Mouse (Mus musculus) hindbrain, embryonic 11.5 days (tissue): ENCODE data around the gene Clec11a. TPM values are rescaled to one million over a fixed set of nuclear protein-coding genes. Genes with fewer than 3 reads are reported as not detected.

ENCODE experiments used
- ATAC-seq: fragments of 200-750 bp; cut with Nextera tagmentation; 2 replicates; pipeline ENCODE4 v1.8.0; 2017; ENCODE audit warnings: mild to moderate bottlenecking, moderate TSS enrichment, moderate library complexity; ENCODE audit not compliant: low FRiP score
- DNase-seq: peaks from one replicate; pipeline ENCODE4 v3.0.0-alpha.2; 2015; ENCODE audit warnings: low spot score
- H3K27ac ChIP-seq: fragments of 300-500 bp; sonication (generic); 2 replicates; pipeline ENCODE4 v1.5.1; 2014; ENCODE audit warnings: mild to moderate bottlenecking, low read depth, low read length
- H3K27me3 ChIP-seq: fragments of 300-500 bp; sonication (generic); 2 replicates; pipeline ENCODE4 v1.6.1; 2014; ENCODE audit warnings: mild to moderate bottlenecking, low read length, moderate library complexity, mixed read lengths; ENCODE audit not compliant: control insufficient read depth, insufficient read depth
- H3K36me3 ChIP-seq: fragments of 300-500 bp; sonication (generic); 2 replicates; pipeline ENCODE4 v1.6.1; 2014; ENCODE audit warnings: mild to moderate bottlenecking, low read length, moderate library complexity, mixed read lengths; ENCODE audit not compliant: control insufficient read depth, insufficient read depth
- H3K4me1 ChIP-seq: fragments of 300-500 bp; sonication (generic); replicated peaks from 2 replicates; pipeline ENCODE4 v1.6.1; 2014; ENCODE audit warnings: low read length, mixed read lengths; ENCODE audit not compliant: control insufficient read depth, insufficient read depth
- H3K4me2 ChIP-seq: fragments of 300-500 bp; sonication (generic); replicated peaks from 2 replicates; pipeline ENCODE4 v1.6.1; 2014; ENCODE audit warnings: mild to moderate bottlenecking, low read depth, low read length
- H3K4me3 ChIP-seq: fragments of 300-500 bp; sonication (generic); 2 replicates; pipeline ENCODE4 v1.5.1; 2014; ENCODE audit warnings: low read depth, low read length
- H3K9ac ChIP-seq: fragments of 300-500 bp; sonication (generic); 2 replicates; pipeline ENCODE4 v1.6.1; 2014; ENCODE audit warnings: low read depth, low read length
- H3K9me3 ChIP-seq: fragments of 300-500 bp; sonication (generic); 2 replicates; pipeline ENCODE4 v1.6.1; 2016; ENCODE audit warnings: low read length; ENCODE audit not compliant: control insufficient read depth
- WGBS: fragments of 180-500 bp; shearing (Covaris S2); extraction: QIAGEN DNeasy Blood & Tissue Kit; methylation state at CpG from one replicate; pipeline ENCODE4 v1.1.7; 2014; 5-methylcytosine and 5-hydroxymethylcytosine counted together
- polyA plus RNA-seq: library from polyadenylated mRNA; unstranded; fragments of >200 nt; fragmentation: Nextera tagmentation; extraction: Ambion mirVana; gene quantifications from 2 replicates; pipeline ENCODE4 v1.2.1, GENCODE M21; 2014

Gene Clec11a
- polyA plus RNA-seq, 1 experiment from 2014 or later = 2.7 TPM

GRCm38 (mm10) chr7:44276461-44277249 is 30.0 kb downstream of the Clec11a start:
- WGBS = 74% methylated on average over 10 of the region's 10 CpGs
- H3K4me3 ChIP-seq = no peak overlapping the region
- DNase-seq (no peak), ATAC-seq (no peak)
- H3K36me3 ChIP-seq = no peaks in the 10 kb centered on the region
- H3K9me3 ChIP-seq = no peaks in the 10 kb centered on the region
- H3K27me3 ChIP-seq = no peaks in the 10 kb centered on the region
- H3K4me1 ChIP-seq = no peaks in the 10 kb centered on the region
- no peak overlapping the region for H3K4me2 ChIP-seq
- no peak overlapping the region for H3K27ac ChIP-seq
- no peak overlapping the region for H3K9ac ChIP-seq

DNA sequence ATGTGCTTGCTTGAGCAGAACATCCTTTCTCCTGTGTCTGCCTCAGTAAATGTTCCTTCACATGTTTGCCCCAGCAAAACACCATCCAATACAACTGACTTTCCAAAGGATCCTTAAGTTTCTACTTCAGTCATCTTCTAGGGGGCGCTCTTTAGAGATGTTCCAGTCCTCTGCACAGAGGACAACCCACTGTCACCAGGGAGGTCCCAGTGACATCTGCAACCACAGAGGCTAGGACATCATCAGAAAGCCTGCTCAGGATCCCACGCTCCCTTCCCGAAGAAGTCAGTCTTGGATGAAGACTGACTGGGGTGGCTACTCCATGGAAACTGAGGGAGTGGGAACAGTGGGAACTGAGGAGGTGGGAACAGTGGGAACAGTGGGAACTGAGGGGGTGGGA is 31.2 kb downstream of the Clec11a start:
- DNase-seq = no peak
- no peaks in the 10 kb centered on the region for H3K36me3 ChIP-seq
- no peak overlapping the region for H3K4me3 ChIP-seq
- H3K4me2 ChIP-seq = no peak overlapping the region
- H3K9me3 ChIP-seq = no peaks in the 10 kb centered on the region
- no peaks in the 10 kb centered on the region for H3K4me1 ChIP-seq
- 69% methylated on average over 3 of the region's 3 CpGs for WGBS
- ATAC-seq = no peak
- no peak overlapping the region for H3K9ac ChIP-seq
- H3K27ac ChIP-seq = no peak overlapping the region
- no peaks in the 10 kb centered on the region for H3K27me3 ChIP-seq

DNA sequence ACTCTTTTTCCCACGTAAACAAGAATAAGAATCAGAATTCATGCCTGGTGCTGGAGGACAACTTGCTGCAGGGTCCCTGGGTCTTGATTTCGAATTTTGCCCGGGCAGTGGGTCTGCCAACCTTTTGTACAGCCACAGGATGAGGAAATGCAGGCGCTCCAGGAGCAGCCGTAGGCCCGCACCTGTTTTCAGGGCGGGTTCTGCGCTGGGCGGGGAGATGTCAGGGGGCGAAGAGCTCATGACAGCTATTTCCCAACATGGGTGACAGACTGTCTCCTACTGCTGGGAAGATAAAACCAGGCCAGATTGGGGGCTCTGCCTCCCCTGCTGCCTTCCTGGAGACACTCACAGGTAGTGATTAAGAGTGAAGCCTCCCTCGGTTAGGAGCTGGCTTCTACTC is 32.6 kb downstream of the Clec11a start:
- DNase-seq (no peak), ATAC-seq (no peak)
- WGBS = 38% methylated on average over 11 of the region's 11 CpGs
- H3K9me3 ChIP-seq = no peaks in the 10 kb centered on the region
- no peaks in the 10 kb centered on the region for H3K4me1 ChIP-seq
- H3K27me3 ChIP-seq = no peaks in the 10 kb centered on the region
- H3K27ac ChIP-seq = no peak overlapping the region
- no peak overlapping the region for H3K4me2 ChIP-seq
- no peak overlapping the region for H3K4me3 ChIP-seq
- H3K36me3 ChIP-seq = no peaks in the 10 kb centered on the region
- H3K9ac ChIP-seq = no peak overlapping the region

- no peaks in the 10 kb centered on the region for H3K9me3 ChIP-seq
- H3K4me3 ChIP-seq = no peak overlapping the region
- no peaks in the 10 kb centered on the region for H3K36me3 ChIP-seq
- no peak for DNase-seq
- ATAC-seq = no peak
- no peaks in the 10 kb centered on the region for H3K27me3 ChIP-seq
- no peak overlapping the region for H3K4me2 ChIP-seq
- no peaks in the 10 kb centered on the region for H3K4me1 ChIP-seq
- no peak overlapping the region for H3K27ac ChIP-seq
- H3K9ac ChIP-seq = no peak overlapping the region
- WGBS = 54% methylated on average over 7 of the region's 7 CpGs
Measured at GRCm38 (mm10) chr7:44273446-44273845, 33.3 kb downstream of the Clec11a start.

DNA sequence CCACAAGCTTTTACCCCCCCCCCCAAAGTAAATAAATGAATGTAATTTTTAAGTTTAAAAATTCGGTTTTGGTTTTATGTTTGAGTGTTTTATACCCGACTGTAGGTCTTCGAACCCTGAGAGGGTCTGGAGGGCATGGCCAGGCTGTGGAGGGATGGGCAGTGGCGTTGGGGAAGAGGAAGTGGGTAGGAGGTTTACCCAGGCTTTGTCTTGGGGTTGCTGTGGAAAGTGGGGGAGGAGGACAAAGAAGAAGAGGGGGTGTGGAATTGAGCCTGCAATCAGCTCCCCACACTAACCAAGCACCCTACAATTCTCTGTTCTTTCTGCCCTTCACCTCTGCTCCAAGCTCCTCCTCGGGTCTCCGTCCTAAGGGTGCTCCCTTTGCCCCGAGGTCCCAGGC is 34.2 kb downstream of the Clec11a start:
- Histone ChIP-seq H3K9me3 (no peaks in the 10 kb centered on the region), H3K4me3 (no peak overlapping the region), H3K4me1 (no peaks in the 10 kb centered on the region), H3K9ac (no peak overlapping the region), H3K4me2 (no peak overlapping the region), H3K27me3 (no peaks in the 10 kb centered on the region), H3K27ac (no peak overlapping the region), H3K36me3 (no peaks in the 10 kb centered on the region)
- DNase-seq (no peak), ATAC-seq (no peak)
- 84% methylated on average over 7 of the region's 7 CpGs for WGBS

DNA sequence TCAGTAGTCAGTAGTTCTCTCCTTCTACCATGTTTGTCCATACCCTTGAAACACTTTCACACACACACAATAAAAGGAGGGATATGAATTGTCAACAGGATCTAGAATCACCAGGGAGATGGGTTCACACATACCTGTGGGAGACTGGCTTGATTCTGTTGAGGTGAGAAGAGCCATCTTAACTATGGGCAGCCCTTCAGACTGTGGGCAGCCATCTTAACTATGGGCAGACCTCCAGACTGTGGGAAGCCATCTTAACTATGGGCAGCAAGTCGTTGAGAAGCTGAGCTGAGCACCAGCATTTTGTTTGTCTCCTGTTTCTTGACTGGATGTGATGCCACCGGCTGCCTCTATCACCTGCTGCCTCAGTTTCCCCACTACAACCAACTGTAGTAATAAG is 35.4 kb downstream of the Clec11a start:
- H3K27ac ChIP-seq = no peak overlapping the region
- H3K9me3 ChIP-seq = no peaks in the 10 kb centered on the region
- 80% methylated on average over 2 of the region's 2 CpGs for WGBS
- H3K36me3 ChIP-seq = no peaks in the 10 kb centered on the region
- no peak overlapping the region for H3K4me2 ChIP-seq
- no peak overlapping the region for H3K9ac ChIP-seq
- H3K27me3 ChIP-seq = no peaks in the 10 kb centered on the region
- no peak for DNase-seq
- no peak for ATAC-seq
- no peak overlapping the region for H3K4me3 ChIP-seq
- H3K4me1 ChIP-seq = no peaks in the 10 kb centered on the region

- H3K27me3 ChIP-seq = no peaks in the 10 kb centered on the region
- H3K4me3 ChIP-seq = no peak overlapping the region
- no peaks in the 10 kb centered on the region for H3K36me3 ChIP-seq
- 92% methylated on average over 2 of the region's 2 CpGs for WGBS
- H3K4me2 ChIP-seq = no peak overlapping the region
- no peaks in the 10 kb centered on the region for H3K4me1 ChIP-seq
- DNase-seq (no peak), ATAC-seq (no peak)
- H3K9ac ChIP-seq = no peak overlapping the region
- no peaks in the 10 kb centered on the region for H3K9me3 ChIP-seq
- H3K27ac ChIP-seq = no peak overlapping the region
Measured at GRCm38 (mm10) chr7:44269397-44269796, 37.3 kb downstream of the Clec11a start.

GRCm38 (mm10) chr7:44268117-44268516 is 38.6 kb downstream of the Clec11a start:
- Histone ChIP-seq H3K9ac (no peak overlapping the region), H3K27ac (no peak overlapping the region), H3K36me3 (no peaks in the 10 kb centered on the region), H3K4me1 (no peaks in the 10 kb centered on the region), H3K9me3 (no peaks in the 10 kb centered on the region), H3K4me2 (no peak overlapping the region), H3K4me3 (no peak overlapping the region), H3K27me3 (no peaks in the 10 kb centered on the region)
- ATAC-seq (no peak), DNase-seq (no peak)
- 85% methylated on average over 11 of the region's 11 CpGs for WGBS
